Mouse (Mus musculus) heart, embryonic 10.5 days (tissue): Measurements from ENCODE around the gene Map4k5. TPM values are rescaled to one million over a fixed set of nuclear protein-coding genes. Genes with fewer than 3 reads are reported as not detected.
A peak's percentile ranks its signal among the peaks of the same experiment; 100 is the strongest.

Source experiments
- DNase-seq: peaks from one replicate; pipeline ENCODE4 v3.0.0-alpha.2; 2017; ENCODE audit warnings: low spot score
- H3K27ac ChIP-seq: fragments of 300-500 bp; sonication (generic); 2 replicates; pipeline ENCODE4 v1.5.1; 2016; ENCODE audit warnings: mild to moderate bottlenecking
- H3K27me3 ChIP-seq: fragments of 300-500 bp; sonication (generic); 2 replicates; pipeline ENCODE4 v1.6.1; 2016; ENCODE audit warnings: mild to moderate bottlenecking; ENCODE audit not compliant: poor library complexity, insufficient read depth, severe bottlenecking
- H3K36me3 ChIP-seq: fragments of 300-500 bp; sonication (generic); 2 replicates; pipeline ENCODE4 v1.6.1; 2016; ENCODE audit warnings: mild to moderate bottlenecking, moderate library complexity
- H3K4me1 ChIP-seq: fragments of 300-500 bp; sonication (generic); 2 replicates; pipeline ENCODE4 v1.6.1; 2016; ENCODE audit warnings: mild to moderate bottlenecking
- H3K4me3 ChIP-seq: fragments of 300-500 bp; sonication (generic); 2 replicates; pipeline ENCODE4 v1.5.1; 2016; ENCODE audit warnings: mild to moderate bottlenecking, moderate library complexity
- H3K9me3 ChIP-seq: fragments of 300-500 bp; sonication (generic); 2 replicates; pipeline ENCODE4 v1.6.1; 2016; ENCODE audit warnings: mild to moderate bottlenecking, moderate library complexity
- WGBS: fragments of 180-500 bp; shearing (Covaris S2); methylation state at CpG from one replicate; pipeline ENCODE4 v1.1.7; 2016; 5-methylcytosine and 5-hydroxymethylcytosine counted together
- polyA plus RNA-seq: library from polyadenylated mRNA; unstranded; fragments of >200 nt; fragmentation: Nextera tagmentation; extraction: Ambion mirVana; gene quantifications from 2 replicates; pipeline ENCODE4 v1.2.1, GENCODE M21; 2016

Map4k5 gene
- polyA plus RNA-seq, 1 experiment from 2014 or later = 32.3 TPM

GRCm38 (mm10) chr12:69813596-69813995, 79.4 kb downstream of the Map4k5 start:
- peaks cover 61% of the 10 kb centered on the region for H3K36me3 ChIP-seq

DNA sequence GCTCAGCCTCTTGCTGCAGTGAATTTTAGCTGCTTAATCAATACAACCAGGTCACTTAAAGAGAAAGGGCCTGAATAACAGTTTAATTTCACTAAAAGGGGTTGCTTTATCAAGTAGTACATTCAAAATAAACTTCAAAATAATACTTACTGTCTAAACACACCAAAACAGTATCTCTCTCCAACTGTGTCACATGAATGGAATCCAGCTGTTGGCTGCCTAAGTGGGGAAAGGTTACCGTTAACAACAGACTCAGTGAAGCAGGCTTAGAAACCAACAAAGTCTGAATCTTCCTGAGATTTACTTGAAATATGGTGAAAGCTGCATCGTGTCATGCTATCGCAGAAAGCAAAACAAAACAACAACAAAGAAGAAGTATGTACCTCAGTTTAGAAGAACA, 80.0 kb downstream of the Map4k5 start:
- WGBS = 73% methylated on average over 3 of the region's 3 CpGs
- Histone ChIP-seq H3K4me1 (peaks cover 31% of the 10 kb centered on the region), H3K27ac (0 out of 2 replicates have a peak overlapping the region, but pooled peaks have one; percentile 16), H3K9me3 (no peaks in the 10 kb centered on the region), H3K27me3 (no peaks in the 10 kb centered on the region), H3K4me3 (no peak overlapping the region), H3K36me3 (peaks cover 56% of the 10 kb centered on the region)
- no peak for DNase-seq

More at GRCm38 (mm10) chr12:69813596-69813995, 79.4 kb downstream of the Map4k5 start:
- 58% methylated on average over 2 of the region's 2 CpGs for WGBS
- no peaks in the 10 kb centered on the region for H3K27me3 ChIP-seq
- 0 out of 2 replicates have a peak overlapping the region, but pooled peaks have one; percentile 22 for H3K27ac ChIP-seq
- no peak overlapping the region for H3K4me3 ChIP-seq
- H3K9me3 ChIP-seq = no peaks in the 10 kb centered on the region
- DNase-seq = no peak
- H3K4me1 ChIP-seq = peaks cover 28% of the 10 kb centered on the region

DNA sequence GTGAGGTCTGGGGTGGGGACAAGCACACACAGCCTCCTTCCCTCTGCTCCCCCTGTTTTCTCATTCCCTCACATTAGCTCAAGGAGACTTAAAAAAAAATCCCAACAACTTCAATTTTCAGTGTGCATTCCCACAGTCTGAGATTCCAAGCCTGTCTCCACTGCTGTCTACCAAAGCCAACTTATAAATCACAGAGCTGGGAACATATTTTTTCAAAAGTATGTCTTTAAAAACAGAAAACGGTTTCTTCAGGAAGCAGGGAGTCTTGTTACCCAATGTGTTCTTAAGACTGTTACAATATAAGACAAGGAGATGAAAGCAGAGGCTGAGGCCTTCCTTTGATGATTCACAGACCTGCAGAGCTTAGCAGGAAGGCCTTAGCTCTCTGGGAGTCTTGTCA, 81.0 kb downstream of the Map4k5 start:
- Histone ChIP-seq H3K36me3 (peaks cover 53% of the 10 kb centered on the region), H3K27ac (no peak overlapping the region)

DNA sequence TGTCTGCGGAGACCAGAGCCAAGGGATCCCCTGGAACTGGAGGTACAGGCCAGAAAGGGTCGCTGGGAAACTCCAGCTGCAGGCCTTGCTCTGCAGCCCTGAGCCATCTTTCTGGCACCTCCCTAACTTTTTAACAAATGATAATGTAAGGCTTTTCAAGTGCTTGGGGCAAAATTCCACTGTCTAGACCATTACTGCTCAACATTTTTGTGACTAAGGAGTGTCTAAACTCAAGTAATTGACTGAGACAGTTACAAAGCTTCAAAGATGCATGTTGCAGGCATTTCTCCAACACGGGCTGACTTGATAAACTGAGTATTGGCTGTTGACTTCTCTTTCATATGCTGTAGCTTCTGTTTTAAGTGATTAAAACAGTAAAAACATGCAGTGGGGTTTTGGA, 83.6 kb downstream of the Map4k5 start:
- Histone ChIP-seq H3K9me3 (no peaks in the 10 kb centered on the region), H3K4me3 (no peak overlapping the region), H3K4me1 (peaks cover 28% of the 10 kb centered on the region), H3K27me3 (no peaks in the 10 kb centered on the region), H3K27ac (no peak overlapping the region), H3K36me3 (peaks cover 52% of the 10 kb centered on the region)
- DNase-seq = no peak
- WGBS = 67% methylated on average over 3 of the region's 3 CpGs

More for the DNA sequence above, 81.0 kb downstream of the Map4k5 start:
- peaks cover 34% of the 10 kb centered on the region for H3K4me1 ChIP-seq
- no peaks in the 10 kb centered on the region for H3K9me3 ChIP-seq
- DNase-seq = no peak
- H3K27me3 ChIP-seq = no peaks in the 10 kb centered on the region
- H3K4me3 ChIP-seq = no peak overlapping the region
- 49% methylated on average over 1 of the region's 1 CpGs for WGBS

GRCm38 (mm10) chr12:69807399-69807985, 85.5 kb downstream of the Map4k5 start:
- WGBS = 51% methylated on average over 11 of the region's 11 CpGs

DNA sequence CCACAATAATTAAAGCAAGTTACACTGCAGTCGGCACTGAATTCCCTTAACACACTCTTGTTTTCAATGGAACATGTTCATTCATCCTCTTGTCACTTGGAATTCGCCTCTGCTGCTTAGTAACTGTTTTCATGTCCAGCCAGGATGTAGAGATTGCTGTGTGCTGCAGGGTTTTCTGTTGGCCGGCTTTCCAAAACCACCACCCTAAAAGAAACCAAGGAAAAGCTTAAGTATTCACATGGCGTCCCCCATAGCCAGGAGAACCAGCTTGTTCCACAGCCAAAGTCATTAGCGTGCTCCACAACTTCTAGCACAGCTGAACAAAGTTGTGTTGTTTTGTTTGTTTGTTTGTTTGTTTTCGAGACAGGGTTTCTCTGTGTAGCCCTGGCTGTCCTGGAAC, 87.9 kb downstream of the Map4k5 start:
- no peaks in the 10 kb centered on the region for H3K27me3 ChIP-seq
- no peak overlapping the region for H3K4me3 ChIP-seq
- H3K27ac ChIP-seq = no peak overlapping the region
- H3K36me3 ChIP-seq = peaks cover 49% of the 10 kb centered on the region
- DNase-seq = no peak
- WGBS = 86% methylated on average over 6 of the region's 6 CpGs
- H3K4me1 ChIP-seq = peaks cover 13% of the 10 kb centered on the region
- H3K9me3 ChIP-seq = no peaks in the 10 kb centered on the region

More at GRCm38 (mm10) chr12:69807399-69807985, 85.5 kb downstream of the Map4k5 start:
- no peaks in the 10 kb centered on the region for H3K9me3 ChIP-seq
- H3K36me3 ChIP-seq = peaks cover 53% of the 10 kb centered on the region
- peak overlapping the region; percentile 38 for H3K27ac ChIP-seq
- 0 out of 2 replicates have a peak overlapping the region, but pooled peaks have one; percentile 2 for H3K4me3 ChIP-seq
- H3K27me3 ChIP-seq = no peaks in the 10 kb centered on the region
- no peak for DNase-seq
- peaks cover 15% of the 10 kb centered on the region for H3K4me1 ChIP-seq

DNA sequence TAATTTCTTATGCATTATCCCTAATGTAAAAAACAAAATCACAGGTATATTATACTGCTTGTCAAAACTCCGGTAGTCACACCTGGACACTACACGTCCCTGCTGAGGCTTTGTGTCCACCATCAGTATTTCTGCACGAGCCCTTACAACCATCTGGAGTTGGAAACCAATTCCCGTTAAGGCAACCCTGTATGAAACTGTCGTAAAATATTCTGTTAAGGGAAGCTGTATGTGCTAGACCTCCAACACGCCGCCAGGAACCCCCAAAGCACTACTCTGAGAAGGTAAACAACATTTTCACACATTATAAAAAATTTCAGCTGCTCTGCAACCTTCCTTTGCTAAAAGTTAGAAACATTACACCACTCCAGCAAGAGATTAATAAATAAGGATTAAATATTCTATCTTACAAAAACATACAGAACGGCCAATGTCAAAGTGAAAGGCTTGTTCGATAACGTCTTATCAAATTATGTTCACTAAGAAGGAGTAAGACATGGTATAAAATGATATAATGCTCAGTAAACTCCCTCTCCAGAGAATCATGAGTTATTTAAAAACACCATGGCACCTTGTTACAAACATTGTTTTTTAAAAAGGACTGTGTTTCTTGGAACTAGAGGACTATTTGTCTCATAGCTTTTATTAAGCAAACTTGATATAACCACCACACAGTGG, 88.5 kb downstream of the Map4k5 start:
- DNase-seq = peak; percentile 45
- Histone ChIP-seq H3K27me3 (no peaks in the 10 kb centered on the region), H3K36me3 (peaks cover 49% of the 10 kb centered on the region), H3K4me1 (peaks cover 13% of the 10 kb centered on the region), H3K27ac (no peak overlapping the region), H3K9me3 (no peaks in the 10 kb centered on the region), H3K4me3 (no peak overlapping the region)
- 92% methylated on average over 10 of the region's 10 CpGs for WGBS

GRCm38 (mm10) chr12:69803196-69803595, 89.8 kb downstream of the Map4k5 start:
- Histone ChIP-seq H3K9me3 (no peaks in the 10 kb centered on the region), H3K36me3 (peaks cover 46% of the 10 kb centered on the region), H3K27ac (no peak overlapping the region), H3K4me1 (peaks cover 12% of the 10 kb centered on the region), H3K27me3 (no peaks in the 10 kb centered on the region), H3K4me3 (no peak overlapping the region)
- peak; percentile 51 for DNase-seq
- WGBS = 68% methylated on average over 6 of the region's 6 CpGs

GRCm38 (mm10) chr12:69800586-69800985, 92.4 kb downstream of the Map4k5 start:
- H3K36me3 ChIP-seq = peaks cover 26% of the 10 kb centered on the region
- WGBS = 83% methylated on average over 4 of the region's 4 CpGs
- H3K27ac ChIP-seq = no peak overlapping the region
- H3K9me3 ChIP-seq = no peaks in the 10 kb centered on the region
- no peak overlapping the region for H3K4me3 ChIP-seq
- no peaks in the 10 kb centered on the region for H3K4me1 ChIP-seq
- DNase-seq = peak; percentile 57
- no peaks in the 10 kb centered on the region for H3K27me3 ChIP-seq

- no peak overlapping the region for H3K4me3 ChIP-seq
- H3K9me3 ChIP-seq = no peaks in the 10 kb centered on the region
- no peak for DNase-seq
- peaks cover under 1% of the 10 kb centered on the region for H3K4me1 ChIP-seq
- H3K27ac ChIP-seq = no peak overlapping the region
- H3K36me3 ChIP-seq = no peaks in the 10 kb centered on the region
- no peaks in the 10 kb centered on the region for H3K27me3 ChIP-seq
- WGBS = 91% methylated on average over 3 of the region's 3 CpGs
These were observed 96.7 kb downstream of the Map4k5 start for GRCm38 (mm10) chr12:69796311-69796710.

DNA sequence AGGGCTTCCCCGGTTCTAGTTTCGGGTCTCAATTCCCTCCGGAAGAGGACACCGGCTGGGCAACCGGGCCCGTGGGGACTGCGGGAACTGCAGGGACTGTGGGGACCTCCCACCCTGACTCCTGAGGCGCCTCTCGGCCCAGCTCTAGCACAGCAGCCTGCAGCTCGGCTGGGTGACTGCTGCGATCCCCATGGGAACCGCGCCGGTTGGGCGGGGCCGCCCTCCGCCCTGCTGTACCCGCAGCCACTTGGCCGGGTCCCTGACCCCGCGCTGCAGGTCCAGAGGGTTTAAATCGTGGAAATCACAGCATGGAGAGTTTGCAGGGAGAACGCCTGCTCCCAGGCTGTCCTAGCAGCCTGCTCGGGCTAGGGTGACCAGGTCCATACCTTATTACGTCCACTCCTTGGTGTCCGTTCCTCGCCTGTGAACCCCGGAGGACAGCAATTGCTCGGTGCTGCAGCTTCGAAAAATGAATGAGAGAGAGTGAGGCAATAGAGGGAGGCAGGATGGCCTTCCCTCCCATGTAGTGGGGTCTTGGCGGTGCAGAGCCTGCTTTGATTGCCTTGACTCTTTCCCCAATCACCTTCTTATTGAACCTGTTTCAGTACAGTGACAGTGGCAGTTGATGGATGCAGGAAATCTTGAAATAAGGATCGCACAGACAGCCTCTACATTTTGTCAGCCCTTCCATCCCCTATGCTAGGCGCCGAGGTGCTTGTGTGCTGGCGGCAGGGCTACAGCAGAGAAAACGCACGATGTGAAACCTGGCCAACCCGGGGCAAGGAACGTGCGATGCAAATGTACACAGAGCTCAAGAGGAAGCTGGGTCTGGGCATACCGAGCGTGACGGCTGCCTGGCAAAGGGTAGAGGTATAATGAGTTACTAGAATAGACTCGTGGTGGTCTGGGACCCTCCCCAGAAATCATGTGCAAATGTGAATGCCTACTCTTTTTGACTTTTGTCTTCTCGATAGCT, 102.2 kb downstream of the Map4k5 start, which contains the start of gene Cdkl1:
TSS of gene Cdkl1 (minus strand) at position 738 of the 976 bp plus-strand sequence.
- Histone ChIP-seq H3K9me3 (no peaks in the 10 kb centered on the region), H3K36me3 (no peaks in the 10 kb centered on the region), H3K27ac (peak within 1 kb of the TSS; percentile 76), H3K27me3 (no peaks in the 10 kb centered on the region; the same call in 1 of the 2 replicates), H3K4me1 (peaks cover 13% of the 10 kb centered on the region), H3K4me3 (peak within 1 kb of the TSS; percentile 74)
- 3% methylated on average over 45 of the region's 45 CpGs for WGBS
- DNase-seq = peak; percentile 87

- Histone ChIP-seq H3K27me3 (no peaks in the 10 kb centered on the region; the same call in 1 of the 2 replicates), H3K4me1 (peaks cover 13% of the 10 kb centered on the region), H3K27ac (peak overlapping the region; percentile 76), H3K9me3 (no peaks in the 10 kb centered on the region), H3K4me3 (peak overlapping the region; percentile 74), H3K36me3 (no peaks in the 10 kb centered on the region)
- no peak for DNase-seq
- 35% methylated on average over 27 of the region's 27 CpGs for WGBS
These were observed 103.1 kb downstream of the Map4k5 start for GRCm38 (mm10) chr12:69789766-69790529.
